Mouse (Mus musculus) left cerebral cortex, postnatal 36 days (tissue): Measurements from ENCODE around the gene Gpank1. TPM values are rescaled to one million over a fixed set of nuclear protein-coding genes. Genes with fewer than 3 reads are reported as not detected.

Experiments used
- DNase-seq, 2 experiments: peaks; one replicate each; pipeline ENCODE4 v3.0.0; 2021 to 2022; ENCODE audit warnings: low spot score in 2 of 2, mixed read lengths in 1 of 2
- intact Hi-C: fragments of 180-260 bp; cut with DNase I; formaldehyde crosslinking; loops from one replicate; pipeline ENCODE4 v1.15.1; 2025
- total RNA-seq, 2 experiments: library from RNA; stranded (reverse); gene quantifications; 2 replicates each; pipeline ENCODE4 v1.2.3; 2021

Gene Gpank1
- 10 to 100 TPM; 15.5 to 19.0 TPM for total RNA-seq

GRCm38 (mm10) chr17:35121143-35121799 lies at the start of gene Gpank1:
Gpank1 (plus strand) TSS chr17:35121455.
- peak; percentile 98 for DNase-seq
- intact Hi-C loops, result loop anchor here (5.0 kb wide), 2 partner anchors 99 to 116 kb away; partner anchors contain the start of gene Nfkbil1

- intact Hi-C loops, result no loop called here
- no peak for DNase-seq
These were observed 47.2 kb upstream of the Gpank1 start for GRCm38 (mm10) chr17:35074097-35074496.

GRCm38 (mm10) chr17:35076507-35077176 lies 44.6 kb upstream of the Gpank1 start, which contains the start of gene Ly6g6e:
Ly6g6e (plus strand) TSS chr17:35076902.
- DNase-seq, result no peak
- intact Hi-C loops, result no loop called here

GRCm38 (mm10) chr17:35077285-35077684 lies 44.0 kb upstream of the Gpank1 start:
- DNase-seq, result no peak
- intact Hi-C loops, result no loop called here

- DNase-seq, result no peak
- intact Hi-C loops, result no loop called here
These were observed 43.4 kb upstream of the Gpank1 start, which contains the start of gene Ly6g6d for GRCm38 (mm10) chr17:35077786-35078233. Ly6g6d (minus strand) TSS chr17:35078065.

- no peak for DNase-seq
- intact Hi-C loops, result no loop called here
These were observed 41.5 kb upstream of the Gpank1 start for GRCm38 (mm10) chr17:35079778-35080177.

- DNase-seq, result no peak
- intact Hi-C loops, result no loop called here
These were observed 41.0 kb upstream of the Gpank1 start for GRCm38 (mm10) chr17:35080248-35080647.

GRCm38 (mm10) chr17:35080710-35081109 lies 40.5 kb upstream of the Gpank1 start:
- no peak for DNase-seq
- intact Hi-C loops, result no loop called here

- intact Hi-C loops, result no loop called here
- DNase-seq, result no peak
These were observed 38.2 kb upstream of the Gpank1 start for GRCm38 (mm10) chr17:35082841-35083576.

GRCm38 (mm10) chr17:35083929-35084497 lies 37.2 kb upstream of the Gpank1 start:
- intact Hi-C loops, result no loop called here
- no peak for DNase-seq

GRCm38 (mm10) chr17:35085208-35085865 lies 35.9 kb upstream of the Gpank1 start, which contains the start of gene Ly6g6f:
Ly6g6f (minus strand) TSS chr17:35085610.
- no peak for DNase-seq
- intact Hi-C loops, result no loop called here

GRCm38 (mm10) chr17:35088151-35088550 lies 33.1 kb upstream of the Gpank1 start:
- intact Hi-C loops, result no loop called here
- DNase-seq, result no peak

GRCm38 (mm10) chr17:35088825-35089644 lies 32.2 kb upstream of the Gpank1 start, which contains the start of gene Abhd16a:
Abhd16a (plus strand) TSS chr17:35089263.
- intact Hi-C loops, result no loop called here
- DNase-seq, result peak; percentile 96

- no peak for DNase-seq
- intact Hi-C loops, result no loop called here
These were observed 30.9 kb upstream of the Gpank1 start for GRCm38 (mm10) chr17:35090166-35090932.

- no peak for DNase-seq
- intact Hi-C loops, result no loop called here
These were observed 28.7 kb upstream of the Gpank1 start for GRCm38 (mm10) chr17:35092403-35093198.

GRCm38 (mm10) chr17:35094475-35095365 lies 26.5 kb upstream of the Gpank1 start:
- DNase-seq, result no peak
- intact Hi-C loops, result no loop called here
